Mouse (Mus musculus) R1 (cell line): Measurements from ENCODE around the gene Scmh1.
"Not testable (repeated sequence)": the region's sequence is repeated elsewhere in the genome, so short reads cannot be mapped to it uniquely, and the experiment has no call there.

Experiments
- DNase-seq: peaks from one replicate; pipeline ENCODE4 v3.0.0-alpha.2; 2018; ENCODE audit warnings: low read depth, low spot score

The Scmh1 gene

DNA sequence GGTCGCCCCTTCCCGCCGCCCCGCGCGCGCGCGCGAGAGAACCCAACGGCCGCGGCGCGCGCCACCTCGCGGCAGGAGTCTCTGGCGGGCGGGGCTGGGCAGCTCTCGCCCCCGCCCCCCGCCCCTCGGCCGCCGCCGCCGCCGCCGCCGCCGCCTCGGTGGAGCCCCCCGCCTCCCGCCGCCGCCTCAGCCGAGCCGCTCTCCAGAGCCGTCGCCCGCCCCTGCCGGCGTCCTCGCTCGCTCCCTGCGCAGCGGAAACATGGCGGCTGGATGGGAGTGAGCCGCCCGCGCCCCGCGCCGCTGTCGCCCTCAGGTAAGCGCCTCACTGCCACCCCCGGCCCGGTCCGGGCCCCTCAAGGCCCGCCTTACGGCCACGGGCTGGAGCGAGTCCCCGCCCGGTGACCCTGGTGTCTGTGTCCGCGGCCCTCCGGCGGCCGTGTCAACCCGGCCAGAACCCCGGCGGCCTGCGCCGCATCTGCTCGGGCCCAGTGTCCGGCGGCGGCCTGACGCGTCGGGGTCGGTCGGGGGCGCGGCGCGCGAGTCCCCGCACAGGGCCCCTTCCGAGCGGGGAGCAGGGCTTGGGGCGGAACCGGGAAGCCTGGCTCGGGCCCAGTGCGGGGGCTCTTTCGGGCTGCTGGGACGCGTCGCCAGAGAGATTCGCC is at the start of gene Scmh1:
Gene Scmh1, plus strand, starts transcription at position 138 of the 662 bp plus-strand sequence.
- DNase-seq = peak; percentile 67

DNA sequence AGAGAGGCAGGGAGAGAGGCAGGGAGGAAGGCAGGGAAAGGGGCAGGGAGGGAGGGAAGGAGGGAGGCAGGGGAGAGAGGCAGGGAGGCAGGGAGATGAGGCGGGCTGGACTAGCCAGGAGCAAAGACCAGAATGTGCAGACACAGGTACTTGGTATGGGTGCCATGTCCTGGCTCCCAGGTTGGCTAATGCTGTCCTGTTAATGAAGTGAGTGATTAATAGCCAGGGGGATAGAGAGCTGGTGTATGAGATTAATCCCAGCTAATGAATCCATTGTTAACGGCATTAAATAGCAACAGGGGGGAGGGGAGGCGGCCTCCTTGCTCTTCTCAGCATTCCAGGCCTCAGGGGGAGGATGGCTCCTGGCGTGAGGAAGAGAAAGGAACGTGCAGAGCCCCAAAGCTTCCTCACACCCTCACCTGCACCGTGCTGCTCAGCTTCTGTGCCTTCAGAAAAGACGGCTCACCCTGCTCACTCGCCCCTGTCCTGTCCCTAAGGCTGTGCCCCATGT is 45.0 kb upstream of the Scmh1 start:
- peak; percentile 54 for DNase-seq

DNA sequence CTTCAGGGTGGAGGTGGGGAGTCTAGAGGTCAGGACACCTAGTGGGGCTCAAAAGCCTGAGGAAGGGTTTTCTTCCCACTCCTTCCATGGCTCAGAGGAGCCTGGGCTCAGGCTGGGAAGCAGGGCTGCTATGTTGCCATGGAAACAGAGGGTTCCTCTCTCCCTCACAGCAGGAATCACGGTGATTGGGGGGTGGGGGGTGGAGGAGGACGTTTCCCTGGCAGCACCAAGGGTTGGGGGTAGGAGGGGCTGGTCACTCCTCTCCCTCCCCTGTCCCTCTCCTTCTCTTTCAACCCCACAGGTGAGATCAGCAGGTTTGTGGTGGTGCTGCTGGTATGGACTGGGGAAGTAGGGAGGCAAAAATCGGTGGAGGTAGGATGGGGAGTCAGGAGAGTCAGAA is 40.4 kb upstream of the Scmh1 start:
- peak; percentile 60 for DNase-seq

DNA sequence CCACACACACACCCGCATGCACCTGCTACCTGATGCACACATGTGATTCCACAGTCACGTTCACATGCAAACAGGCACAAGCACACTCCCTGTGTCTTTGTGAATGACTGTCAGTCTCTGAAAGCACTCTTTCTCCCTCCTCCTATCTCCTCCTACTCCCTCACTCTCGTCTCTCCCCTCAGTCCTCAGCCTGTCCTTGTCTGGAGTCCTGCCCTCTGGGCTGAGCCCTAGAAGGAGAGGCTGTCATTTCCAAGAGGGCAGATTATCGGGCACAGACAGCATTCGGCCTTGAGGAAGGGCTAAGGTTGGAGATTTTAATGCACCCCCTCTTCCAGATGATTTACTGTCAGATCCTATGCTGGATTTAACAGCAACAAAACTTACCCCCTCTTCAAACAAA is 39.6 kb upstream of the Scmh1 start:
- DNase-seq = no peak

DNA sequence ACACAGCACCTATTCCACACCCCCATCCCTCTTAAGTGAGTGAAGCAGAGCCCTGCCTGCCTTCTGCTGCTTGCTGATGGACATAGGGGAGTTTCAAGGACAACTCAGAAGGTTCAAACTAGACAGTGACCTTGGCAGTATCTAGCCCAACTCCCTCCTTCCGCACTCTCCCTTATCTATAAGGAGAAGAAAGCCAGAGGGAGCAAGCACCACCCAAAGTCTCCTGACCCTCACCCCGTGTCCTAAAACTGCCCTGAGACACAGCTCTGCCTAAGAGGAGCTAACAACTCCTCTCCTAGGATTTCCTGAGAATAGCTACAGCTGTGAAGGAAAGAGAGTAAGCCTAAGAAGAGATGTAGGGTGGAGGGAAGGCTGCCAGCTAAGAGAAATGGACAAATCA is 37.0 kb upstream of the Scmh1 start:
- no peak for DNase-seq

DNA sequence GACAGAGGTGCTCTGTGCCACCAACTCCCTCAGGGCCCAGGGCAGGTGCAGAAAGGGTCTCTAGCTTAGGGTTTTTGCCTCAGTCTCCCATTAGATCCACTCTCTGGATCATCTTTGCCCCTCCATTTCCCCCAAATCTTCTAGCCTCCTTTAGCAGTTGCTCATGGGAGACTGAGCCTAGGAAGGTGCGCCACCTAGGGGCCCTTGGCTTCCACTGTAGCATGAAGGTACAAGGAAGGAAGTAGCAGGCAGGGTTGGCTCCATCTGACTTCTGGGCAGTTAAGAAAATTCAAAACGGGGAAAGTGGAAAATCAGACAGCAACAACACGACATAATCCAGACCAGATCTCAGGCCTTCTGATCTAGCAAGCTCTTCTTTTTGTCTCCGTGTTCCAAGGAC is 36.4 kb upstream of the Scmh1 start:
- peak; percentile 58 for DNase-seq

DNA sequence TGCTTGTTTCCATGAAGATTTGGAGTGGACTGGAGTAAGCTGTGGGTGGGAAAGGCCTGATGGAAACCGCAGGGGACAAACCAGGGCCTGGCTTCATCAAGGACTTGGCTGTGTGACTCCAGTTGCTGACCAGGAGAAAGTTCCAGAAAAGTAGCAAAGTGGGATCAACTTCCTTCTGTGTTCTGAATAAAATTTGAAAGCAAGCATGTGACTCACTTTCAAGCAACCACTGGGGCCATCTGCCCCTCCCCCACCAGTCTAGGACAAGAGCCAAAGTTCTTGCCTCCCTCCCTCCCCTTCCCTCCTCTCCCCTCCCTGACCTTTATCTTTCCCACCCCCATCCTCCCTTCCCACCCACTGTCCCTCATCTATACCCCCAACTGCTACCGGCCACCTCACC is 35.9 kb upstream of the Scmh1 start:
- DNase-seq = no peak

DNA sequence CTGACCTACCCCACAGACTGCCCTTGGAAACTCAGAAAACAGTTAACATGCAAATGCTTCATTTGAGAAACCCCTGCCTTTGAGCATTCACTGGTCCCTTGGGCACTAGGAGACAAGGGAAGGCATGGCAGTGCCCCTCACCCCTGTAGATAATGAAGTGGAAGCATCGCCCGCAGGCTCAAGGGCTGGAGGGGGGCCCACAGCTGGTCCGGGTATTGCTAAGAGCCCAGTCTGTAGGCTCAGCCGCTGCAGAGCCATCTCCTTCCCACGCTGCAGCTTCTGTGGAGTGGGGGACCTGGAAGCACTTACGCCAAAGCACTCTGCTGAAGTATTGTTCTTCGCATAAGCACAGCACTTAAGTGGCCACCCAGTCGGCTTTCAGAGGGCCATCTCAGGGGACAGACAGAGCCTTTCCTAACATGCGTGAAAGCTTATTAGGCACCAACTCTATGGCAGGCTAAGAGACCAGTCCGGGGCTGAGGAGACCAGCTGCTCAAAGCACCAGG is 35.2 kb upstream of the Scmh1 start:
- no peak for DNase-seq

DNA sequence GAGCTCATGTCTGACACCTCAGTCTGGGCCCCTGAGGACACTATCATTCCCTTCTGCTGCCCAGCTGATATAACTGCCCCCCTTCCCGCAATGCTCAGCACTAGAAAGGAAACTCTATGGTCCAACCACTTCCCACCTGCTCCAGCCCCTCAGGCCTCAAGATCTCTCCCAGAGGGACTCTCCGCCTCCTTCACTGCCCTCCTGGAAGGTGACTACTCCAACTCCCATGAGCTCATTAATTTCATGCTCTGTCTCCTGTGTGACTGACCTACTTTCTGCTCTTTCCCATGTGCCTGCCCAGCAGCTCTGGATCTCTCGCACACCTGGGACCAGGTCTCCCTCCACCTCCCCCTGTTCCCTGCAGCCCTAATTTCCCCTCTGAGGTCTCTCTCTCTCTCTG is 32.2 kb upstream of the Scmh1 start:
- no peak for DNase-seq

DNA sequence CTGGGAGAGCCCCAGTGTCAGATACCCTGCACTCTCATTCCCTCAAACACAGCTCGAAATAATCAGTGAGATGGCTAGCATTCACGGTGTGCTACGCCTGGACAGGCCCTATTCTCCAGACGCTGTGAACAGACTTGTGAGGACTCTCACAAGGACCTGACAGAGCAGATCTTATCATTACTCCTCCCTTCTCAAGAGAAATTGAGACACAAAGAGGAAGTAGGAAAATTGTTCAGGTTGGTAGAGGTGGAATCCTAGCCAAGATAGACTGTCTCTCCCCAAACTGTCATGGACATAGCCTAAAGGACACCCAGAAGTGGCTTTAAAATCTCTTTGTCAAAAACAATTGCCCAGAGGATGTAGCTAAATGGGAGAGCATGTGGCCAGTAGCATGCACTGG is 31.3 kb upstream of the Scmh1 start:
- DNase-seq = no peak

DNA sequence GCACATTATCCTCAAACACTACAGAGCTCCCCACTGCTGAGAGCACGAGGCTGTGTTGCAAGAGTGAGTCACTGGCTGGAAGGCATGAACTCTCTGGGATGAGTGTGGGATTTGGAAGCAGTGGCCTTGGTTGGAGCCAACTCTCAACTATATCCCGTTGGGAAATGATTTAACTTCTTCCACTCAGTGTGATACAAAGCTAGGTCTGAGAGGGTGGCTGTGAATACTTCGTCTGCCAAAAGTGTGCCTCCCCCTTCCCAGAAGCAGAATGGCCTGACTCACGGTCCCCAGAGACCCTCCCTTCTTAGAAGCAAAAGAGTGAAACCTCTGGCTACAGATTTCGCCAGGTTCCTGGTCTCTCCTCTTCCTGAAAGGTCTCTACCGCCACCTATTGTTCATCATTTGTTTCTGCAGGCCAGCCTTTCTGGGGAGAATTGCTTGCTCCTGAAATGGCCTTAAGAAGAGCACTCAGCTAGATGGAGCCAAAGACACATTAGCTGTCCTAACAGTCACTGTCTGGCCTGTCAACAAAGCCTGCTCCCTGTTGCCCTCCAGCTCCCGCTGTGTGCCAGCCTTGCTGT is 24.2 kb upstream of the Scmh1 start:
- peak; percentile 85 for DNase-seq

DNA sequence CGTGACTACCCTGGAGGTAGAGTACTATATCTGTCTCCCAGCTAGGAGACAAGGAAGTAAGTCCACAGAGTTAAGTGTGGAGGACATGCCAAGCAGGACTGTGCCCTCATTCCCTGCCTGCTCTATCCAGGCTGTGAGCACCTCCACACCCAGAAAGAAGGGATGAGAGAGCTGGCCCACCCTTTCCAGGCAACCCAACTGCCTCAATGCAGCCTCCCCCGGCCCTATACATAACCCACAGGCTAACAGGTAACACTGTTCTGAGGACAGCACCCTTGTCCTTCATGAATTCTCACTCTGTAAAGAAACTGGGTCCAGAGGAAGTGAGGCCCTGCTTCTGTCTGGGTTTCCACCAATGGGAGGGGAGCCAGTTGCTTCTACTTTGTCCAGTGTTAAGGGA is 19.6 kb upstream of the Scmh1 start:
- no peak for DNase-seq

DNA sequence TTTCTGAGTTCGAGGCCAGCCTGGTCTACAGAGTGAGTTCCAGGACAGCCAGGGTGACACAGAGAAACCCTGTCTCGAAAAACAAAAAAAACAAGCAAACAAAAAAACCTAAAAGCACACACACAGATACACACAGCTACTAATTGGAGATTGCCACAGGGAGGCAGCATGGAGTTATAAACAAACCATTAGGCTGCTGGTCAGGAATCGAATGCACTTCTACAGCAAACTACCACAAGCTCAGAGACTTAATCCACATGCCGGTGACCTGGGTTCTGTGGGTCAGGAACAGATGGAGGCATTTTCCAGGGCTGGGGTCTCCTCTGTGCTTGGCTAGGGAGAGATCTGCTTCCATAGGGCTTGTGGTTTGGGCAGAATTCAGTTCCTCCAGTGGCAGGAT is 17.6 kb upstream of the Scmh1 start:
- DNase-seq = peak; percentile 39

DNA sequence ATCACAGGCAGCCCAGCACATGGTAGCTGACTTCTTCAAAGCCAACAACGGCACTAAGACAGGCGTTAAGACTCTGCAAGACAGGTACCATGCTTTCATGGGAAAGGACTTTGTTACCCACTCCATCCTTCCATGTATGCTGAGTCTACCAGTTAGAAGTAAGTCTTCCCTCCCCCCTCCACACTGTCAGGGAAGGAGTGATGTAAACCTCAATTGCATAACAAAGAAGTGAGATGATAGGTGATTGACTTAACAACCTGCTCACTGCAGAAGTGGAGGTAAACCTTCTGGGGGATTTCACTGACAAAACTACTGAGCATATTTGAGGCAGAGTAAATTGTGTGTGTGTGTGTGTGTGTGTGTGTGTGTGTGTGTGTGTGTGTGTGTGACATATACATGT is 17.1 kb upstream of the Scmh1 start:
- peak; percentile 52 for DNase-seq

DNA sequence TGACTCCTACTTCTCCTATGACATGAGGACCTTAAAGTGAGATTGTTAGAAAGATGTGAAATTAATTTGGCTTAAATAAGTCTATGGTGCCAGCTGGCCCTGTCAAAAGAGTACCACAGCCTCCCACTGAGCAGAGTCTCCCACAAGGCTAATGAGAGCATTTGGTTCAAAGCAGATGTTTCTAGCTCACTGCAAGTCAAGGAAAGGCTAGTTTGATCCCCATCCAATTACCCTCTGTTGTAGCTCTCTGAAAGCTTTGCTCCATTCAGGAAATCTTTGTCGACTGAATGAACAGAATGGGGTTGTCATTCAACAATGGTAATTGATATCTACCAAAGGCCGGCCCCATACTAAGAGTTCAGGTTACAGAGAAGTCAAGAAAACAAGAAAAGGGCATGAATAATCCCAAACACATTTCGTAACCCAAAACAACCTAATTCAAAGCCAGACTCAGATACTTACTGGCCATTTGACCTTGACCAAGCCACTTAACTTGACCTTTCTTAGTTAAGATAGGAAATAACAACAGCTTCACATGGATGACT is 16.0 kb upstream of the Scmh1 start:
- peak; percentile 57 for DNase-seq

DNA sequence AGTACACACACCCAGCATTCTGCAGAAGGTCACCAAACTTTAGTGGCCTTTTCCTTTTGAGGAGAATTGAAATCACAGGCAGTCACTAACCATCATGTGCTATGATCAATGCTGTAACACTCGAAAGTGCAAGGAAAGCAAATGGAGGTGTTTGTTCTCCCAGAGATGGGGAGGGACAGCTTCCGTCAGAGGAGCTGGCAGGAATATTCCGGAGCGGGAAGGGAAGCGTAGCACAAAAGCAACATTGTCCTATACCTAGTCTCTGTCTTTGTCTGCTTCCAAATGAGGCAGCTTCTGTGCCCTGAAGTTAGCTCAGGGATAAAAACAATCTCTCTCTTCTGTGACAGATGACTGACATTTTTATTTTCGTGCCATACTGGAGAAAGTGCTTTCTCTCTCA is 15.5 kb upstream of the Scmh1 start:
- DNase-seq = no peak

DNA sequence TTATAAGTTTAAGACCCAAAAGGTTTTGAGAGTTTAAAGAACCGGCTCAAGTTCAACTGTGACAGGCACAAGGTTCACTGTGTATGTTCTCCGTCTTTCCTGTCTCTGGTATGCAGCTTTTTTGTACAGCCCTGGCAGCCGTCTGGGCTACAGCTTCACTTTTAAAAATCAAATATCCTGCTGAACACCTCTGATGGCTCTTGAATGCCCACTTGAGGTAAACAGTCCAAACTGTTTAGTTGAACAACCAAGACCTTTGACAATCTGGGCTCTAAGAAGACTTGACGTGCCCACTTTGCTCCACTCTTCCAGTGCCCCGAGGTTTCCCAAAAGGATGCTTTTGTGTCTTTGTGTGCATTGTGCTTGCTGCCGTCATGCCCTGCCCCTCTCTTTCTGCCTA is 13.5 kb upstream of the Scmh1 start:
- DNase-seq = no peak

DNA sequence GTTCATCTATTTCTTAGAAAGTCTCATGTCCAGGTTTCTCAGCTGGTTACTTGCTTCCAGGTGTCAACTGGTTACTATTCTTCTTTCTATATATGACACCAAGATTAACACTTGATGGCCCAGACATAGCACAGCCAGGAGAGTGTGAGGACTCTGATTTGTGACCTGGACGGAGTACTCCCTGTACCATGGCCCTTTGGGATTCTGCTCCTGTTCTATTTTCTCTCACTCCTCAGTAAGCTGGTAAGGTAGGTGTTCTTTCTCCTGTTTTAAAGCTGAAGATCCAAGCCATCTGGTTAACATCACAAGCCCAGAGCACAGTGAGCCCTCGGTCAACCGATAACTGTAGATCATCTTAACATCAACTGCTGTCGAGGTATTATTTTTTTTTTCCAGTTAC is 12.7 kb upstream of the Scmh1 start:
- no peak for DNase-seq

DNA sequence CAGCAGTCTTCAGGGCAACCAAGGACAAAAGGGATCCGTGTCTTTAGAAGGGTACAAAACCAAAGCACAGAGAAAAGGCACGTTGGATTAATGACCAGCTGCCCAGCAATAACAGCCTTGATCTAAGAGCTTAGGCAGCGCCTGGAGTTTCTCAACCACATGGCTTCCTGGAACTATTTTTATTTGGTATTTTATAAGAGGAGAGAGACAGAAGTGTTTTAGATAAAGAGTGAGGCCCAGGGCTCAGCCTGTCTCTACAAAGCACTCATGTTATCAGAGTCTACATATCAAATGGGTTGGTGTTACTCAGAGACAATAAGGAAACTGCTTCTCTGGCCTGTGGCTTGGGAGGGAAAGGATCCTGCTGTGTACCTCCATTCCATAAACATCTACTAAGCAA is 12.3 kb upstream of the Scmh1 start:
- DNase-seq = no peak

DNA sequence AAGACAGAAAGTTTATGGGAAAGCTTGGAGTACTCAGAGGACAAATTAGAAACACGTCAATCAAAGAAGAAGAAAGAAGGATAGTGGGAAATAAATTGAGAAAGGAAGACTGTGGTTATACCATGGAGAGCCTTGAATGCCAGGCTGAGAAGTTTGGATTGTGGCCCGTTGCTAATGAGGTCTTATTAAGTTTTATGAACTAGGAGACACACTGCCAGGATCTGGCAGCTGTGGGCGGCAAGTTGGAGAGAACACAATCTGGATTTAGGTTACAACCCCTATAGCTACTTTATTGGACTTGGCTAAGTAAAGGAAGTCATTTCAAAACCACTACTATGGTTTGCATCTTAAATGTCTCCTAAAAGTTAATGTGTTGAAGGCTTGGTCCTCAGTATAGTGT is 4.8 kb upstream of the Scmh1 start:
- no peak for DNase-seq

DNA sequence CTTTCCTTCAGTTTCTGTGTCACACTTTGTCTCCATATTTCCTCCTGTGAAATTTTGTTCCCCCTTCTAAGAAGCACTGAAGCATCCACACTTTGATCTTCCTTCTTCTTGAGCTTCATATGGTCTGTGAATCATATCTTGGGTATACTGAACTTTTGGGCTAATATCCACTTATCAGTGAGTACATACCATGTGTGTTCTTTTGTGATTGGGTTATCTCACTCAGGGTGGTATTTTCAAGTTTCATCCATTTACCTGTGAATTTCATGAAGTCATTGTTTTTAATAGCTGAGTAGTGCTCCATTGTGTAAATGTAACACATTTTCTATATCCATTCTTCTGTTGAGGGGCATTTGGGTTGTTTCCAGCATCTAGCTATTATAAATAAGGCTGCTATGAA is 3.0 kb upstream of the Scmh1 start:
- DNase-seq = not testable (repeated sequence)

DNA sequence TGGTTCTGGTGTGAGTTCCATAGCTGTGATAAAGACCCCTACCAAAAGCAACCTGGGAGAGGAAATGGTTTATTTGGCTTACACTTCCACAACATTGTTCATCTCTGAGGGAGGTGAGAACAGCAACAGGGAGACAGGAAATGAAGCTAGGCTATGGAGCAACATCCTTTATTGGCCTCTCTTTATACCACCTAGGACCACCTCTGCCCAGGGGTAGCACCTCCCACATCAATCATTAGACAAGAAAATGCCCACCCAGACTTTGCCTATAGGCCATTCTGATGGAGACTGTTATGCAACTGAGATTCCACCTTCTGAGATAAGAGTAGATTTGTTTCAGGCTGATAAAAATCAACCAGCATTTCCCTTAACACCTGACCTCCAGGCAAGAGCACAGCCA is 834 bp upstream of the Scmh1 start:
- DNase-seq = peak; percentile 21

DNA sequence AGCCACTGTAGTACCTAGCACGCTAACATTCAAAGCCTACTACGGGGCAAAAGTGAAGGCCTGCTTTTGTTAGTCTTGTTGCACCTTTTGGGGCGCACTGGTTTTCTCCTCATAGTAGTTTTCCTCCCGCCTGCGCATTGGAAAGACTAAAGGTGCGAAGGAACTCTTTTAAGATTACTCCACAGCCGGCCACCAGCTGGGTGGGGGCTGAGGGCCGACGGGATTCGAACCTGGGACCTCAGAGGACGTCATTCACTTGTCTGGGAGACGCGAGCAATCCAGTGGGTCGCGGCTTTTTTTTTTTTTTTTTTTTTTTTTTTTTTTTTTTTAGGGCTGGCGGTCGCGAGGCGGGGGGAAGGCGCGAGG is 320 bp upstream of the Scmh1 start:
- DNase-seq = no peak
